Mouse (Mus musculus) embryonic facial prominence, embryonic 15.5 days (tissue): ENCODE results near the gene Ebf4. TPM values are rescaled to one million over a fixed set of nuclear protein-coding genes. Genes with fewer than 3 reads are reported as not detected.

Experiments used
- ATAC-seq: fragments of 200-750 bp; cut with Nextera tagmentation; 2 replicates; pipeline ENCODE4 v1.8.0; 2017; ENCODE audit warnings: low read depth, moderate TSS enrichment; ENCODE audit not compliant: insufficient number of reproducible peaks, low FRiP score, low TSS enrichment
- H3K27ac ChIP-seq: fragments of 300-500 bp; sonication (generic); replicated peaks from 2 replicates; pipeline ENCODE4 v1.5.1; 2015; ENCODE audit warnings: mild to moderate bottlenecking, inconsistent platforms
- H3K27me3 ChIP-seq: fragments of 300-500 bp; sonication (generic); 2 replicates; pipeline ENCODE4 v1.6.1; 2015; ENCODE audit warnings: inconsistent platforms
- H3K36me3 ChIP-seq: fragments of 300-500 bp; sonication (generic); 2 replicates; pipeline ENCODE4 v1.6.1; 2015; ENCODE audit warnings: mild to moderate bottlenecking, inconsistent platforms
- H3K4me1 ChIP-seq: fragments of 300-500 bp; sonication (generic); 2 replicates; pipeline ENCODE4 v1.6.1; 2015; ENCODE audit warnings: inconsistent platforms
- H3K4me2 ChIP-seq: fragments of 300-500 bp; sonication (generic); replicated peaks from 2 replicates; pipeline ENCODE4 v1.6.1; 2015; ENCODE audit warnings: mild to moderate bottlenecking, inconsistent platforms
- H3K4me3 ChIP-seq: fragments of 300-500 bp; sonication (generic); replicated peaks from 2 replicates; pipeline ENCODE4 v1.5.1; 2015; ENCODE audit warnings: mild to moderate bottlenecking, inconsistent platforms
- H3K9ac ChIP-seq: fragments of 300-500 bp; sonication (generic); 2 replicates; pipeline ENCODE4 v1.6.1; 2015; ENCODE audit warnings: inconsistent platforms
- H3K9me3 ChIP-seq: fragments of 300-500 bp; sonication (generic); replicated peaks from 2 replicates; pipeline ENCODE4 v1.6.1; 2016; ENCODE audit warnings: inconsistent platforms
- WGBS: fragments of 180-500 bp; shearing (Covaris S2); methylation state at CpG from one replicate; pipeline ENCODE4 v1.1.7; 2015; 5-methylcytosine and 5-hydroxymethylcytosine counted together
- polyA plus RNA-seq: library from polyadenylated mRNA; unstranded; fragments of >200 nt; fragmentation: Nextera tagmentation; extraction: Ambion mirVana; gene quantifications from 2 replicates; pipeline ENCODE4 v1.2.1, GENCODE M21; 2015

The Ebf4 gene
- polyA plus RNA-seq, 1 experiment from 2014 or later = 6.9 TPM

DNA sequence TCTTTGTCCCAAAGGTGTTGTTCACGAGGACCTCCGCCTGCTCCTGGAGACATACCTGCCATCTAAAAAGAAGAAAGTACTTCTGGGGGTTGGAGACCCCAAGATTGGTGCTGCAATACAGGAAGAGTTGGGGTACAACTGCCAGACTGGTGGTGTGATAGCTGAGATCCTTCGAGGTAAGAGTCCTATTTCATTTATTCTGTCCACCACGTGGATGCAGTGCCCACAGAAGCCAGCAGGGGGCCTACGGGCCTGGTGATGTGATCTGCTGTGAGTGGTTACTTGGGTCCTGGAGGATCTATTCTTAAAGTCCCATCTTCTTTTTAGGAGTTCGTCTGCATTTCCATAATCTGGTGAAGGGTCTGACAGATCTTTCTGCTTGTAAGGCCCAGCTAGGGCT, 19.3 kb upstream of the Ebf4 start:
- H3K36me3 ChIP-seq = peaks cover 49% of the 10 kb centered on the region
- ATAC-seq = no peak
- H3K9ac ChIP-seq = no peak overlapping the region
- H3K9me3 ChIP-seq = no peaks in the 10 kb centered on the region
- no peak overlapping the region for H3K27ac ChIP-seq
- peaks cover 30% of the 10 kb centered on the region for H3K4me1 ChIP-seq
- 35% methylated on average over 6 of the region's 6 CpGs for WGBS
- H3K27me3 ChIP-seq = no peaks in the 10 kb centered on the region
- peak overlapping the region; percentile 77 for H3K4me2 ChIP-seq
- peak overlapping the region; percentile 97 for H3K4me3 ChIP-seq

DNA sequence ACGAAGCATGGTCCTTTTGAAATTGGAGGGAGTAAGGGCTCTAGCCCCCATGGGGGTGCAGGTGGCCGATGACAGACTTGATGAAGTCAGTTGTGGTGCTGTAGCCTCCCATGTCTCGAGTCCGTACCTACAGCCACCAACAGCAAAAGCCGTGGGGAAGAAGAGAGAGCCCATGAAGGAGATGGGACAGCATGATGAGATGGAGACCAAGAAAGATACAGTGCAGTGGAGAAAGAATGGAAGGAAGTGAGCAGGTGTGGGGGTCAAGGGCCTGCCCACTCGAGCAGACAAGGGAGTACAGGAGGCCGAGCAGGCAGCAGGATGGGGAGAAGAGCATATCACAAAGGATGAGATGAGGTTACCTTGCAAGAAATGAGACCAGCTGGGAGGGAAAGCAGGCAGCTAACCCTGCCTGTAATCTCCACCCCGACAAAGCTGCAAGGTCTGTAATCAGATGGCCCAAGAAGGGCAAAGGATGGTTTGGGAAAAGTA, 15.3 kb upstream of the Ebf4 start:
- H3K4me3 ChIP-seq = no peak overlapping the region
- no peak overlapping the region for H3K27ac ChIP-seq
- H3K4me2 ChIP-seq = no peak overlapping the region
- WGBS = 36% methylated on average over 8 of the region's 8 CpGs
- no peak for ATAC-seq
- H3K9ac ChIP-seq = no peak overlapping the region
- H3K36me3 ChIP-seq = peaks cover 58% of the 10 kb centered on the region
- no peaks in the 10 kb centered on the region for H3K9me3 ChIP-seq
- no peaks in the 10 kb centered on the region for H3K27me3 ChIP-seq
- peaks cover 32% of the 10 kb centered on the region for H3K4me1 ChIP-seq

DNA sequence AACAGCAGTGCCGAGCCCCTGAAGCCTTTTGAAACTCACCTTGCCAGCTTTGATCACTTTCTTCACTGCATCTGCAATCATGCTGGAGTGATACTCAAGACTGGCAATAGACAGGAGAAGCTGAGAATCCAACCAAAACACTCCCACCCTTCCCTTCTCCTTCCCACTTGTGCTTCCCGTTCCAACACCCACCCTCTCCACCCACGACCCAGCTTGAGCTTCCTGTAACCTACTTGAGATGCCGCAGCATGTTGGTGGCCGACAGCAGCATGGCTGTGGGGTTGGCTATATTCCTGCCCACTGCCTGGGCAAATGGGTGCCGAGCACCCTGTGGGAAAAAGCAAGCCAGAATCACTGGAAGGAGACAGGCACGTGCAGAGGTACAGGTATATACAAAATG, 14.7 kb upstream of the Ebf4 start:
- no peak overlapping the region for H3K9ac ChIP-seq
- H3K4me3 ChIP-seq = no peak overlapping the region
- H3K4me1 ChIP-seq = peaks cover 34% of the 10 kb centered on the region
- H3K9me3 ChIP-seq = no peaks in the 10 kb centered on the region
- no peak overlapping the region for H3K27ac ChIP-seq
- no peak for ATAC-seq
- no peaks in the 10 kb centered on the region for H3K27me3 ChIP-seq
- 61% methylated on average over 7 of the region's 7 CpGs for WGBS
- H3K36me3 ChIP-seq = peaks cover 58% of the 10 kb centered on the region
- no peak overlapping the region for H3K4me2 ChIP-seq

DNA sequence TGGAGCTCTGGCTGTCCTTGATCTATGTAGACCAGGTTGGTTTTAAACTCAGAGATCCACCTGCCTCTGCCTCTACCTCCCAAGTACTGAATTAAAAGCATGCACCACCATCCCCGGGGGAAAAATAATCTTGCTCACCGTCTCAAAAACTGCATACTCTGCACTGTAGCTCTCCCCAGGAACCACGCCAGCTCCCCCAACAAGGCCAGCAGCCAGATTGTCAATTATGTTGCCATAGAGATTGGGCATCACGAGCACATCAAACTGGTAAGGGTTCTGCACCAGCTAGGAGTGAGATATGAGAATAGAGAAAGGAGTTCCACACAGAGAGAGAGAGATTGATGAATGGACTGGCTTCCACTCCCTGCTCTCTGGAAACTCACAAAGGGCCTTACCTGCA, 14.2 kb upstream of the Ebf4 start:
- 60% methylated on average over 4 of the region's 4 CpGs for WGBS
- H3K27me3 ChIP-seq = no peaks in the 10 kb centered on the region
- no peaks in the 10 kb centered on the region for H3K9me3 ChIP-seq
- H3K36me3 ChIP-seq = peaks cover 52% of the 10 kb centered on the region
- no peak overlapping the region for H3K4me2 ChIP-seq
- H3K9ac ChIP-seq = no peak overlapping the region
- ATAC-seq = no peak
- peaks cover 28% of the 10 kb centered on the region for H3K4me1 ChIP-seq
- no peak overlapping the region for H3K4me3 ChIP-seq
- no peak overlapping the region for H3K27ac ChIP-seq

DNA sequence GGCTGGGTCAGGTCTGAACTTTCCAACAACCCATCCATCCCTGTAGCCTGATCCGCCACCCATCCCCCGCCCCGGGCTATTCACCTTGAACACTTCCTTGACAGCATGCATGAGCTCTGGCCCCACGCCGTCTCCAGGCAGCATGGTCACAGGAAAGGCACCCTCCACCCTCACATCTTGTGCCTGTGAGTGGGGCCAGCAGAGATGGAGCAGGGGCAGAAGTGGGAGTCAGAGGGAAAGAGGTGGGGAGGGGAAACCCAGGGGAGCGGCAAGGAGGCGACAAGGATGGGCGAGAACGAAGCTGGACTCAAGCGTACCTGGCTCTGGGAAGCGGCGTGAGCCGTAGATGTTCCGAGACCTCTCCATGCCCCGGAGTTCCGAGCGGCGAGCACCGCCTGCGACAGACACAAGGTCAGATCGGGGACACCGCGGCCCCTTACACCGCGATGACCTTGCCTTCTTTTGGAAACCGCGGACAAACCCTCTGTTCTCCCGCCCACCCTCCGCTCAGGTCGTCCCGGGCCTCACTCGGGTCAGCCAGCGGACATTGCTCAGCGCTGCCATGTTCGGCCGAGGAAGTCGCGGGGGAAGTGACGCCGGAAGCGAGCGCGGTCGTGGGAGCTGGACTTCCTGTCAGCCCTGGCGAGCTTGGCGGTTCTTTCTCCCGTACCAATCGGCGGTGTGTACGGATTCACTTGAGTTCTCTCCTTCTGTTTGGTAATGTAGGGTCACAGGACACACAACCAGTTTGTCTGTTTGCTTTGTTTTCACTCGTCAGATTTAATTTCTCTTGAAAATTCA, 10.9 kb upstream of the Ebf4 start, which contains the start of gene Idh3b:
TSS of gene Idh3b (minus strand) at position 694 of the 801 bp plus-strand sequence.
- no peaks in the 10 kb centered on the region for H3K9me3 ChIP-seq
- H3K27me3 ChIP-seq = no peaks in the 10 kb centered on the region
- peak within 1 kb of the TSS; percentile 83 for H3K4me3 ChIP-seq
- H3K36me3 ChIP-seq = peaks cover 24% of the 10 kb centered on the region
- peak; percentile 79 for ATAC-seq
- H3K4me1 ChIP-seq = peaks cover 14% of the 10 kb centered on the region
- under 1% methylated on average over 51 of the region's 51 CpGs for WGBS
- H3K27ac ChIP-seq = peak within 1 kb of the TSS; percentile 25
- H3K9ac ChIP-seq = peak within 1 kb of the TSS; percentile 74
- H3K4me2 ChIP-seq = peak within 1 kb of the TSS; percentile 92

DNA sequence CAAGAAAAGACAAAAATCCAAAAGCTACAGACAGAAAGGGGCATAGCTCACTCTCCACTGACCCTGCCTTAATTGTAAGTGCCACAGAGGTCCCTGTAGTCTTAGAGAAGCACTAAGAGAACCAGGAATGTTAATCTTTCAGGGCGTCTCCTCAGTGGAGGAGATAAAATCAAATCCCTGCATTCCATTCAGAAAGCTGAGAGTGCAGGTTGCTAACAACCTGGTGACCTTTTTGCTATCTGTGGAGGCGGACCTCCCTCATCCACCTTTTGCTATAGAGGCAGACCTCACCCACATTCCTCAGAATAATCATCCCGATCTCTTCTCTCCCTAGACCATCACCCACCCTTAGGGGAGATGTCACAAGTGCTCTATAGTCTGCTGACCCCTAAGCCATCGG, 5.9 kb upstream of the Ebf4 start:
- Histone ChIP-seq H3K9me3 (no peaks in the 10 kb centered on the region), H3K4me1 (peaks cover 18% of the 10 kb centered on the region), H3K4me2 (no peak overlapping the region), H3K4me3 (no peak overlapping the region), H3K9ac (no peak overlapping the region), H3K27me3 (no peaks in the 10 kb centered on the region), H3K36me3 (no peaks in the 10 kb centered on the region), H3K27ac (no peak overlapping the region)
- no peak for ATAC-seq
- WGBS = 47% methylated on average over 4 of the region's 4 CpGs

DNA sequence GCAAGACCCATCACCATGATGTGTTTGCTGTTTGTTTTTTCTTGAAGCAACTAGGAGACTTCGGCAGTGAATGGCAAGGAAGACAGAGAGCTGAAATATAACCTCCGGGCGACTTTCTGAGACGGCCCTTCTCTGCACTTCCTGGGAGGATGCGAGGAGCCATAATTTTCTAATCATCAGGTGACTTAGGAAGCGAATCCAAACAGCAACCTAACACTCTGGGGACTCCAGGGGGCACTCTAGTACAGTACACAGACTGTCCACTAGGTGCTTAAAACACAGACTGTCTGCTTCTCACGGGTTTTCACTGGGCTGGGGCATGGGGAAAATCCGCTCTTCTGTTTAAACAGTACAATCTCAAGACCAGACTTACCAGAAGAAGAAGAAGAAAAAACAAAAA, 3.5 kb upstream of the Ebf4 start:
- H3K4me1 ChIP-seq = peaks cover 30% of the 10 kb centered on the region
- WGBS = 7% methylated on average over 8 of the region's 8 CpGs
- no peak overlapping the region for H3K9ac ChIP-seq
- no peaks in the 10 kb centered on the region for H3K9me3 ChIP-seq
- H3K27ac ChIP-seq = no peak overlapping the region
- no peak for ATAC-seq
- no peak overlapping the region for H3K4me2 ChIP-seq
- H3K27me3 ChIP-seq = peaks cover 6% of the 10 kb centered on the region; the same call in 1 of the 2 replicates
- no peaks in the 10 kb centered on the region for H3K36me3 ChIP-seq
- H3K4me3 ChIP-seq = no peak overlapping the region

DNA sequence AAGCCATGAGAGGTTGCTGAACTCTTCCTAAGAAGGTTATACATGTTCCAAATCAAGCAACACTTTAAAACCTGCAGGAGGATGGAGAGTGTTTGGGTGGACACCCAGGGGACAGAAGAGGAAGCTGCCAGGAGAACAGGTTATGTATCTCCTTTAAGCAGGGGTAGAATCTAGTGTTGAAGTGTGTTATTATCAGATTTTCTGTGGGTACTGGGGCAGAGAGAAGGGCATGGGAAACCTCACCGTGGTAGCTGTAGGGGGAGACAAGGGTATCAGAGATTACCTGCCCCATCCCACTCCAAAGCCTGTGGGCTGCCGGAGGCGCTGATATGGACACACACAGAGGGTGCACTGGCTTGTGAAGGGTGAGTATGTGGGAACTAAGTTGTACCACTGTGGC, 2.0 kb upstream of the Ebf4 start:
- peaks cover 39% of the 10 kb centered on the region for H3K4me1 ChIP-seq
- no peak for ATAC-seq
- peaks cover 7% of the 10 kb centered on the region; the same call in 1 of the 2 replicates for H3K27me3 ChIP-seq
- WGBS = 53% methylated on average over 3 of the region's 3 CpGs
- no peak overlapping the region for H3K4me3 ChIP-seq
- no peaks in the 10 kb centered on the region for H3K36me3 ChIP-seq
- H3K9me3 ChIP-seq = no peaks in the 10 kb centered on the region
- no peak overlapping the region for H3K9ac ChIP-seq
- no peak overlapping the region for H3K27ac ChIP-seq
- peak overlapping the region; percentile 85; the same call in 1 of the 2 replicates for H3K4me2 ChIP-seq

DNA sequence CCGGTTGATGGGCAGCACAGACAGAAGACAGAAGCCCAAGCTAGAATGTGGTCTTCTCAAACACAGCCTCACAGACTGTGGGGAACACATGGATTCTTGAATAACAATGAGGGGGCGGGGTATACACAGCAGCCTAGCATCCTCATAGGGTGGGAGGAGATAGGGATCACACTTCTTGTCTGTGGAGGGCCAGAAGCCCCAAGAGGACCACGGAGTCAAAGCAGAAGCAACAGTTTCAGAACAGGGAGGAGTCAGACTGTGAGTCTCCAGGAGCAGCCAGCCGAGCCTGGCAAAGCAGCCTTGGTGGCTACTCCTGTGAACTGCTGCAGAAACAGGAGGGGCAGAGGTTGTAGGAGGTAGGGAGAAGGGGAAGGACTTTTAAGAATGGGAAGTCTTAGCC, 1.5 kb upstream of the Ebf4 start:
- WGBS = 2% methylated on average over 4 of the region's 4 CpGs
- H3K27me3 ChIP-seq = peaks cover 7% of the 10 kb centered on the region; the same call in 1 of the 2 replicates
- H3K4me3 ChIP-seq = no peak overlapping the region
- H3K9ac ChIP-seq = no peak overlapping the region
- H3K36me3 ChIP-seq = no peaks in the 10 kb centered on the region
- H3K27ac ChIP-seq = no peak overlapping the region
- no peaks in the 10 kb centered on the region for H3K9me3 ChIP-seq
- H3K4me2 ChIP-seq = peak overlapping the region; percentile 85; the same call in 1 of the 2 replicates
- H3K4me1 ChIP-seq = peaks cover 39% of the 10 kb centered on the region
- ATAC-seq = peak; percentile 61; the same call in 1 of the 2 replicates

DNA sequence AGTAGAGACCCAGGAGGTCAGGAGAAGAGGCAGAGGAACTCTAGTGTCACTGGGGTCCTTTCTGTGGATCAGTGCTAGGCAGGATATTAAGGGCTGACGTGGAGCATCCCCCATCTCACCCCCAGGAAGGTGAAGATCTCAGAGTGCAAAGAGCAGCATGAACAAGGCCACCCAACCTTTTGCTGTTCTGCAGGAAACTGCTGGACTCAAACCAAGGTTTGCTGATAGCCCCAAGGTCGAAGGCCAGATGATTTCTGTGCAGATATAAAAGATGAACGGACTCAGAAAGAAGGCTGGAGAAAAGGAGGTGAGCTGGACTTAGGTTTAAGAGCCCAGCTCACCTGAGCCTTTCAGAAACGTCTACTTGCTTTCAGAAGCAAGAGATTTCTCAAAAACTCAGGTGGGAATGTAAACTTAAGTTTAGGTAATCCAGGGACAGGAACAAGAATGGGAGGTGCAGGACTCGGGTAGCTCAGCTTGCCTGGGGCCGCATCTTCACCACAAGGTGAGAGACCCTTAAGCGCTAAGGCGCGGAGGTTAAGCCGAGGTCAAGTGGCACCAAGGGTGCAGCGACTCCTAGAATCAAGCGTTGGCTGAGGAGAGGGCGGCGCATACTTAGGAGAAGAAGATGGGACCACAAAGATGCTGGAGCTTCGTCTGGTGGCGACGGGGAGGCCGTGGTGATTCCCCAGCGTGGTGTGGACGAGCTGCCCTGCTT, 592 bp upstream of the Ebf4 start:
- ATAC-seq = no peak
- peak overlapping the region; percentile 75 for H3K4me3 ChIP-seq
- no peaks in the 10 kb centered on the region for H3K9me3 ChIP-seq
- peak overlapping the region; percentile 83; the same call in 1 of the 2 replicates for H3K27ac ChIP-seq
- H3K36me3 ChIP-seq = no peaks in the 10 kb centered on the region
- peak overlapping the region; percentile 85 for H3K4me2 ChIP-seq
- peaks cover 7% of the 10 kb centered on the region; the same call in 1 of the 2 replicates for H3K27me3 ChIP-seq
- 8% methylated on average over 20 of the region's 20 CpGs for WGBS
- peak overlapping the region; percentile 50 for H3K9ac ChIP-seq
- H3K4me1 ChIP-seq = peaks cover 39% of the 10 kb centered on the region
